Comparison of ENCODE assay signal across 8 mouse cellular contexts in genomic region chr4:137178833-137179232, GRCm38 (mm10).
A peak's percentile ranks its signal among the peaks of the same experiment; 100 is the strongest.
DNase-seq lines count a peak whose midpoint lies in the region; ATAC-seq lines count a peak whose summit lies in the region.

No protein-coding gene starts in this region.

- H3K27ac ChIP-seq in embryonic facial prominence, embryonic 14.5 days (replicated peaks; ENCODE audit: low read depth, low read length), result no peak overlapping the region
- no peak overlapping the region for H3K27ac ChIP-seq in embryonic facial prominence, embryonic 10.5 days (replicated peaks)

- peak; percentile 41 for DNase-seq in embryonic facial prominence, embryonic 14.5 days (ENCODE audit: low spot score)
- DNase-seq in embryonic facial prominence, embryonic 10.5 days (ENCODE audit: low spot score), result no peak
- peak; percentile 78 to 80 for DNase-seq in right cerebral cortex, postnatal 10 days (ENCODE audit: low spot score in 2 of 2)
- no peak for DNase-seq in right cerebral cortex, adult 18-20 months
- peak; percentile 79 to 85 for DNase-seq in kidney, postnatal 4 days
- DNase-seq in testis, postnatal 10 days (ENCODE audit: low spot score), result peak; percentile 84
- DNase-seq in B cell, adult 2 months, result no peak
- DNase-seq in thymus, postnatal 0 days (ENCODE audit: low spot score), result no peak

- H3K4me3 ChIP-seq in embryonic facial prominence, embryonic 14.5 days (ENCODE audit: low read depth, low read length), result no peak overlapping the region
- no peak overlapping the region for H3K4me3 ChIP-seq in embryonic facial prominence, embryonic 10.5 days

- no peaks in the 10 kb centered on the region for H3K36me3 ChIP-seq in embryonic facial prominence, embryonic 14.5 days (ENCODE audit: control insufficient read depth, insufficient read depth, low read length)
- no peaks in the 10 kb centered on the region for H3K36me3 ChIP-seq in embryonic facial prominence, embryonic 10.5 days (replicated peaks)

- no peak for ATAC-seq in embryonic facial prominence, embryonic 14.5 days (ENCODE audit: low read depth)

- H3K4me1 ChIP-seq in embryonic facial prominence, embryonic 14.5 days (ENCODE audit: control insufficient read depth, insufficient read depth, low read length), result no peaks in the 10 kb centered on the region
- 0 out of 2 replicates have a peak, but pooled peaks cover 3% of the 10 kb centered on the region for H3K4me1 ChIP-seq in embryonic facial prominence, embryonic 10.5 days

- WGBS in embryonic facial prominence, embryonic 14.5 days, result 53% methylated on average over 3 of the region's 3 CpGs
- WGBS in embryonic facial prominence, embryonic 10.5 days, result 76% methylated on average over 3 of the region's 3 CpGs

- no peaks in the 10 kb centered on the region for H3K9me3 ChIP-seq in embryonic facial prominence, embryonic 14.5 days (ENCODE audit: control insufficient read depth, low read length)
- H3K9me3 ChIP-seq in embryonic facial prominence, embryonic 10.5 days, result no peaks in the 10 kb centered on the region

- H3K4me2 ChIP-seq in embryonic facial prominence, embryonic 14.5 days (ENCODE audit: low read depth, low read length), result no peak overlapping the region

- no peak overlapping the region for H3K9ac ChIP-seq in embryonic facial prominence, embryonic 14.5 days (ENCODE audit: low read depth, low read length)

- no peaks in the 10 kb centered on the region for H3K27me3 ChIP-seq in embryonic facial prominence, embryonic 14.5 days (replicated peaks; ENCODE audit: control insufficient read depth, insufficient read depth, low read length)
- no peaks in the 10 kb centered on the region for H3K27me3 ChIP-seq in embryonic facial prominence, embryonic 10.5 days (replicated peaks; ENCODE audit: low read depth, poor library complexity, severe bottlenecking)

Comparison
In these comparisons a context has a peak if more than half of its experiments do, and no peak if none do; other contexts are left out.
1. DNase-seq: peak in embryonic facial prominence, embryonic 14.5 days (single experiment), right cerebral cortex, postnatal 10 days (2 of 2), kidney, postnatal 4 days (2 of 2) and testis, postnatal 10 days (single experiment); none in embryonic facial prominence, embryonic 10.5 days (single experiment), right cerebral cortex, adult 18-20 months (single experiment), B cell, adult 2 months (0 of 2) and thymus, postnatal 0 days (single experiment).